Mouse (Mus musculus) limb, embryonic 14.5 days (tissue): ENCODE measurements around the gene Ablim1. TPM values are rescaled to one million over a fixed set of nuclear protein-coding genes. Genes with fewer than 3 reads are reported as not detected.

ENCODE experiments used
- ATAC-seq: fragments of 200-750 bp; cut with Nextera tagmentation; 2 replicates; pipeline ENCODE4 v1.8.0; 2017; ENCODE audit warnings: low read depth, moderate number of reproducible peaks, moderate TSS enrichment; ENCODE audit not compliant: low FRiP score
- DNase-seq: peaks from one replicate; pipeline ENCODE4 v3.0.0-alpha.2; 2015; ENCODE audit warnings: low spot score
- H3K27ac ChIP-seq: fragments of 300-500 bp; sonication (generic); replicated peaks from 2 replicates; pipeline ENCODE4 v1.5.1; 2014; ENCODE audit warnings: low read depth, mild to moderate bottlenecking, low read length, moderate library complexity, mixed read lengths
- H3K27me3 ChIP-seq: fragments of 300-500 bp; sonication (generic); 2 replicates; pipeline ENCODE4 v1.6.1; 2014; ENCODE audit warnings: low read length, mixed read lengths; ENCODE audit not compliant: control insufficient read depth, insufficient read depth
- H3K36me3 ChIP-seq: fragments of 300-500 bp; sonication (generic); 2 replicates; pipeline ENCODE4 v1.6.1; 2014; ENCODE audit warnings: mild to moderate bottlenecking, low read length, moderate library complexity, mixed read lengths; ENCODE audit not compliant: control insufficient read depth, insufficient read depth
- H3K4me1 ChIP-seq: fragments of 300-500 bp; sonication (generic); 2 replicates; pipeline ENCODE4 v1.6.1; 2014; ENCODE audit warnings: antibody characterized with exemption, low read length, mixed read lengths; ENCODE audit not compliant: control insufficient read depth, insufficient read depth
- H3K4me2 ChIP-seq: fragments of 300-500 bp; sonication (generic); replicated peaks from 2 replicates; pipeline ENCODE4 v1.6.1; 2014; ENCODE audit warnings: low read depth, mild to moderate bottlenecking, low read length, moderate library complexity; ENCODE audit not compliant: severe bottlenecking
- H3K4me3 ChIP-seq: fragments of 300-500 bp; sonication (generic); replicated peaks from 2 replicates; pipeline ENCODE4 v1.5.1; 2014; ENCODE audit warnings: low read length
- H3K9ac ChIP-seq: fragments of 300-500 bp; sonication (generic); 2 replicates; pipeline ENCODE4 v1.6.1; 2014; ENCODE audit warnings: mild to moderate bottlenecking, low read depth, low read length, moderate library complexity; ENCODE audit not compliant: severe bottlenecking
- H3K9me3 ChIP-seq: fragments of 300-500 bp; sonication (generic); 2 replicates; pipeline ENCODE4 v1.6.1; 2016; ENCODE audit warnings: low read length; ENCODE audit not compliant: control insufficient read depth
- POLR2A ChIP-seq: fragments of 200-500 bp; IDR thresholded peaks from 2 replicates; pipeline ENCODE4 v1.8.0; 2012; ENCODE audit warnings: inconsistent platforms, mild to moderate bottlenecking, moderate library complexity, borderline replicate concordance; ENCODE audit not compliant: insufficient read depth, insufficient read length; ENCODE audit errors: extremely low read depth
- WGBS: fragments of 180-500 bp; shearing (Covaris S2); extraction: QIAGEN DNeasy Blood & Tissue Kit; methylation state at CpG from one replicate; pipeline ENCODE4 v1.1.7; 2014; 5-methylcytosine and 5-hydroxymethylcytosine counted together
- polyA plus RNA-seq, 2 experiments: library from polyadenylated mRNA; depleted of rRNA in 1 of 2; stranded (reverse) in 1 of 2; unstranded in 1 of 2; fragments of >200 nt; fragmentation: Nextera tagmentation in 1 of 2; extraction: Ambion mirVana in 1 of 2; gene quantifications; 2 replicates each; pipeline versions ENCODE4 v1.2.1 to v1.2.3; 2012 to 2014

Gene Ablim1
- polyA plus RNA-seq, 2 experiments, result 30.6 to 76.9 TPM

- no peak for DNase-seq
- Histone ChIP-seq H3K36me3 (no peaks in the 10 kb centered on the region), H3K9ac (no peak overlapping the region), H3K4me3 (no peak overlapping the region), H3K27me3 (no peaks in the 10 kb centered on the region), H3K27ac (no peak overlapping the region), H3K4me2 (no peak overlapping the region), H3K4me1 (peaks cover 3% of the 10 kb centered on the region; the same call in 1 of the 2 replicates), H3K9me3 (no peaks in the 10 kb centered on the region)
- WGBS, result 84% methylated on average over 2 of the region's 2 CpGs
- ATAC-seq, result no peak
- no peak for TF ChIP-seq POLR2A
Observed at GRCm38 (mm10) chr19:57169485-57169884, 145.2 kb downstream of the Ablim1 start.

DNA sequence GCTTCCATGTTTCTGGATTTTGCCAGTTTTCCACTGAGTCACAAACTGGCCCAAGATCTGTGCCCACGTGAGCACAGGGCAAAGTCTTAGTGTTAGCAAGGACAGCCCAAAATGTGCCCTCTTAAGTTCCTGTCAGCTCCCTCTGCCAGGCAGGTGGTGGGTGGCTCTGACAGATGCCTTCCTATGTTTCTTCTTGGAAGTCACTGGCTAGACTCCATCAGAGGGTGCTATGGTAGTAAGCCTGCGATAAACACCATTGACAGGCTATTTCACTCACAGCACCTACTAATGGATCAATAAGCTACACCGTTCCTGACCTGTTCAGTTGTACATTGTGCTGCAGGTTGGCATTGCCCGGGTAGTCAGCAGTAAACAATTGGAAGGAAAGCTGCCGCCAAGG lies 147.0 kb downstream of the Ablim1 start:
- Histone ChIP-seq H3K4me2 (no peak overlapping the region), H3K4me1 (peaks cover 5% of the 10 kb centered on the region; the same call in 1 of the 2 replicates), H3K27ac (no peak overlapping the region), H3K9ac (no peak overlapping the region), H3K9me3 (no peaks in the 10 kb centered on the region), H3K4me3 (no peak overlapping the region), H3K27me3 (no peaks in the 10 kb centered on the region), H3K36me3 (no peaks in the 10 kb centered on the region)
- ATAC-seq (no peak), DNase-seq (no peak)
- TF ChIP-seq POLR2A, result no peak
- WGBS, result 84% methylated on average over 5 of the region's 5 CpGs

- 88% methylated on average over 2 of the region's 2 CpGs for WGBS
Observed at GRCm38 (mm10) chr19:57164882-57165281, 149.8 kb downstream of the Ablim1 start.

DNA sequence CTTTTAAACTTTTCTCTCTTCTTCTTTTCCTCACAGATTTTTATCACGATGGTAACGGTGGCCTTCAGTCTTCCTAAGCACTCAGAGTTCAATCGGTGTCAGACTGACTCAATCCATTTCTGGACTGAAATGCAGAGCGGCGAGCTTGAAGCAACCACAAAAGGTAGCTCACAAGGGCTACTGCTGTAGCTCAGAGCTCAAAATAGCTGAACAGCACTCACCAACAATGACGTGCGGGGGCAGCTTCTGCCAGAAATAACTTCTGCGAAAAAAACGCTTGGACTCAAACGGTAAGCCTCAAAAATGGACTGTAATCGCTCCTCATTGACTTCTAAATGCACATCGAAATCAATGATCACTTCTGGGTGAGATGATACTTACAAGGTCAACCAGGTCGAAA lies 151.4 kb downstream of the Ablim1 start:
- Histone ChIP-seq H3K27me3 (no peaks in the 10 kb centered on the region), H3K36me3 (no peaks in the 10 kb centered on the region), H3K4me1 (peaks cover 15% of the 10 kb centered on the region), H3K4me3 (no peak overlapping the region), H3K9me3 (no peaks in the 10 kb centered on the region), H3K4me2 (no peak overlapping the region), H3K27ac (no peak overlapping the region), H3K9ac (no peak overlapping the region)
- TF ChIP-seq POLR2A, result no peak
- DNase-seq, result no peak
- no peak for ATAC-seq
- 90% methylated on average over 13 of the region's 13 CpGs for WGBS

More at GRCm38 (mm10) chr19:57164882-57165281, 149.8 kb downstream of the Ablim1 start:
- H3K27me3 ChIP-seq, result no peaks in the 10 kb centered on the region
- no peaks in the 10 kb centered on the region for H3K9me3 ChIP-seq
- DNase-seq (no peak), ATAC-seq (no peak)
- no peak overlapping the region for H3K27ac ChIP-seq
- TF ChIP-seq POLR2A, result no peak
- no peak overlapping the region for H3K4me3 ChIP-seq
- H3K4me2 ChIP-seq, result no peak overlapping the region
- H3K4me1 ChIP-seq, result peaks cover 15% of the 10 kb centered on the region
- H3K36me3 ChIP-seq, result no peaks in the 10 kb centered on the region
- H3K9ac ChIP-seq, result no peak overlapping the region

- TF ChIP-seq POLR2A, result no peak
- Histone ChIP-seq H3K27me3 (no peaks in the 10 kb centered on the region), H3K36me3 (no peaks in the 10 kb centered on the region), H3K4me3 (no peak overlapping the region), H3K9me3 (no peaks in the 10 kb centered on the region), H3K4me2 (no peak overlapping the region), H3K9ac (no peak overlapping the region), H3K27ac (no peak overlapping the region), H3K4me1 (peaks cover 15% of the 10 kb centered on the region)
- no peak for ATAC-seq
- DNase-seq, result no peak
- WGBS, result 58% methylated on average over 11 of the region's 11 CpGs
Observed at GRCm38 (mm10) chr19:57161978-57162727, 152.6 kb downstream of the Ablim1 start.
